Mouse (Mus musculus) thymus, postnatal 25 days (tissue): ENCODE results near the gene Nr2e3.
"Not testable (repeated sequence)": the region's sequence is repeated elsewhere in the genome, so short reads cannot be mapped to it uniquely, and the experiment has no call there.

Experiments used
- DNase-seq: peaks from one replicate; pipeline ENCODE4 v3.0.0; 2022

Nr2e3 gene

DNA sequence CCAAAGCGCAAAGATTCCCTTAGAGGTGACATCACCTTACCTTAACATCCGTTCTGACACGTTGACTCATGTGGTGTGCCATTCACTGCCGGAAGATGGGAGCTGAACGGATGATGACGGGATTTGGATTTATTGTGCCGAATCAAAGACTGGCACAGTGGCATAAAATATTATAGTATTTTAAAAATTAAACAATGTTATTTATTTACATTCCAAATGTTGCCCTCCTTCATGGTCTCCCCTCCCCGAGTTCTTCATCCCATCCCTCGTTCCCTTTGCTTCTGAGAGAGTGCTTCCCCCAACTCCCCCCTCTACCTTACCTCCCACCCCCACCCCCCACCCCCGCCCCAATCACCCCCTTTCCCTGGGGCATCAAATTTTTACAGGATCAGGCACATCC lies at the start of gene Nr2e3:
Nr2e3 (minus strand) TSS at position 101 of the 400 bp plus-strand sequence.
- DNase-seq = no peak

DNA sequence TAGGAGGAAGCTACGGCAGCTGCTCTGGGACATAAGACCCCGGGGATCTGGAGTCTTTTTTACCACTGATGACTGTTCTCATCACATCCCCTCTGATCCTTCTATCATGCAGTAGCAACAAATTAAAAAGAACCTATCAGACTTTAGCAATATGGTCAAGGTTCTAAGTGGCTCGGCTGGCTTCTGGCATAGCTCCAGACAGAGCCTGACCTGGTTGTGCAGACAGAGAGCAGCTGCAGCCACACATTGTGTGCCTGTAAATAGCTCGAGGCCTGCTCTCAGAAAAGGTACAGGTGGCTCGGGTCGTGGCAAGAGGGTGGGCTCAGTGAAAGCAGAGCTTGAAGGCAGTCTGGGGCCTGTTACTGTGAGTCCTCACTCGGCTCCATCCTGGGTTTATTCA lies 48.5 kb upstream of the Nr2e3 start:
- no peak for DNase-seq

DNA sequence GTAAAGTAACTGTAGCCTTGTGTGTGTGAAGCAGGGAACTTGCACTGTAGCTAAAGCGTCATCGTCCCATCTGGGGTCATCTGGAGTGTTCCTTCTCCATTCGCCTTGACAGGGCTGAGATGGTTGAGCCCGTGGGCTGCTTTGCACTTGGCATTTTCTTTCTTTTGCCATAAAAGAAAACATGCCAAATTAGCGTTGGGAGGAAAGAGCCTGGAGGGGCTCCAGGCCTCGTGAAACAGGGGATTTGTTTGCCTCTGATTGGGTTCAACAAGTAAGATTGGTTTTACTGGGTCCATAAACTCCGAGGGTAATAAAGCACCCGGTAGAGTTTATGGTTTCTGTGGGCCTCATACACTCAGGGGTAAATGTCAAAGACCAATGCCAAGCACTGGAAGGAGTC lies 41.9 kb upstream of the Nr2e3 start:
- DNase-seq = no peak

DNA sequence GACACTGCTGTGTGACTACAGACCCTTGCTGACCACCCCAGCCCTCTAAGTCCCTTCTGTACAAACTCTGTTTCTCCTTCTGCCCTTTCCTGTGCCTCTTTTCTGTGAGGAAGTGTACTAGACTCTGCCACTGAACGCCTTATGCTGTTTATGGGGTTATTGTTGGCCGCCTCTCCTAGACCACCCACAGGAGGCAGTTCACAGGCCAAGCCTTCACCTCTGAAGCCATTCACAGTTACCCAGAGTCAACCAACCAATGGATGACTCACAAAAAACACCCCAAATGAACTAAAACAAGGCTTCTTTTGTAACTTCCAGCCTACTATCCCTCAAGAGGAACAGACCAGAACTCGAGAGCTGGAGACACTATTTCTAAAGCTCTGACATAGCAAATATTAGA lies 41.0 kb upstream of the Nr2e3 start:
- no peak for DNase-seq

DNA sequence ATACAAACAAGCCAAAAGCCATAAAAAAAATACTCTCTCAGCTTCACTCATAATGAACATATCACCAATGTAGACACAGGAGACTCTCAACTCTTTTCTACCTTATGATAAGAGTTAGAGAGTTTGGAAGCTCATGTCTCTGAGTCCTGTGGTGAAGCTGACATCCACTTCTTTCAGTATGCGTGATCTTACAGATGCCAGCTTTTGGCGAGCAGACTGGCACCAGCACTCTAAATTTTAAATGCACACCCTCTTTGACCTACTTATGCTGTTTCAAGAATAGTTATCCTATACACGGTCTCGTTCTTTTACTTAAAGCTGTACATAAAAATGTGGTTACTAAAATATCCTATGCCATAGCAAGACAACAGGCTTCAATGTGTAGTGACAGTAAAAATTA lies 37.3 kb upstream of the Nr2e3 start:
- DNase-seq = no peak

DNA sequence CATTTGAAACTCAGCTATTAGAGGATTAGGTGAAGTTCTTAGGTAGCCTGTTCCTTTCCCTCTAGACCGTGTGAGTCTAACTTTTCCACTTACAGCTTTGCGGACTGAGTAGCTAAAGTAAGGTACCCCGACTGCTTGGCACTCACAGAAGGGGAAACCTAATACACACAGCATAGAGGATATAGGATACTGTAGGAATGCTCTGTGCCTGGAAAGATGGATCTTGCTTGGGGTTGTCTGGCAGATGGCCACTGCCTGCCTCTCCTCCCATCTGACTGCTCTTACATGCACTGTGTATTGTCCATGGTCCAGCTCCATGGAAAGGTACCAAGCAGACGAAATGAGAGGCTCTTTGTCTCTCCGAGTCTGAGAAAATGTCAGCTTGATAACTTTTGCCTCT lies 30.9 kb upstream of the Nr2e3 start:
- DNase-seq = no peak

DNA sequence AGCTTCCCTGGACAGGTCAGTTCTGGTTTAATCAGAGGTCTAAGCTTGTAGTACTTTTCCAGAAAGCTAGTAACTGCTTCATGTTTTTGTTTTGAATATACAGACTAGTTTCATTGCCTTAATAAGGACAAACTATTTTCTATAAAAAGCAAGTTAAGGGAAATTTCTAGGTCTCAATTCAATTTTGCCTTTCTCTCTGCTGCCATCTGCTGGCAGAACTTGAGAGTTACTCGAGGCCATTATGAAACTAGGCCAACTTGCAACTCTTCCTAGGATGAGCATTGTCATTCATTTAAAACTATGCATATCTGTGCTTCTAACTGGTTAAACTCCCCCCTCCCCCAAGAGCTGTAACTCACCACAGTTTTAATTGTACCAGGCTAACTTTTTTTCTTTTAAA lies 29.4 kb upstream of the Nr2e3 start:
- DNase-seq = peak; percentile 31

DNA sequence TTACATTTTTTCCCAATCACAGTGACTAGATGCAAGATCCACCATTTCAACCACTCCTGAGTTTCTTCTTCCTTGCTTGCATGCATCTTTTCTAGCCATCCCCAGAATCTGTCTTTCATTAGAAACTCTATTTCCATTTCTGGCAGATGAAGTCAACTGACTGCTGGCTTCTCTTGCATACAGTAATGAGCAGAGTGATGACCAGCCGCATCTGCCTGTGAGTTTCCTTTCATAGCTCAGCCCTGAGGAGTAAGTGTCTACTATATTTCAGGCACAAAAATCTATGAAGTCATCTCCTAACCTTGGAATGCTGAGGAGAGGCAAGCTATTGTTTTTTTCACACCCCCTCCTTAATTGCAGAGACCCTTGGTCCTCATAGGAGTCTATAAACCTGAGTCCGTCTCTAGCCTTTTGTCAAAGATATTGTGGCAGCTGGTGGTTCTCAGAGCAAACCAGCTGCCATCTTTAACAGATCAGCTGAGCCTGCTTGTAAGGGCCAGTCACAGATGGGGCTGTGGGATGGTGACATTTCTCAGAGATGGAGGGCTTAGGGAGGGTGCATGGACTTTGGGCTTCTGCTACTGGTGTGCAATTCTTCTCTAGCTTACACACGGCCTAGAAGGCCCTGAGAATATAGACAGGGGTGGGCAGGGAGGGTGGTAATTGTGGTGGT lies 25.6 kb upstream of the Nr2e3 start:
- no peak for DNase-seq

DNA sequence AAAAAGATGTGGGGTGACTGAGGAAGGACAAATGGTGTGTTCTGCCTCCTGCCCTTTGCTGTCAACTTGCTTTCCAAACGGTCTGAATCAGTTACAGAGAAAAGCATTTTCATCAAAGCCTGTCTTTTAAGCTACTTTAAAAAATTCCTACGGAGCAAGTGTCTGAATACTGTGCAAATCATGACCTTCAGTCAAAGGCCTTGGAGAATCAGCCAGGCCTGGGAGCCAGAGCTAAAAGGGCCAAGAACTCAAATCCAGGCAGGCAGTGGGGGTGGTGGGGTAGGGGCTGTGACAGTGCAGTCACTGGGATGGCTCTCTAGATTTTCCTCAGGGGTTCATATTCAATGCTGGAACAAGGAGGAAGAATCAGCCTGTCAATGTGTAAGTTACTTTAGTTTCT lies 20.7 kb upstream of the Nr2e3 start:
- DNase-seq = no peak

DNA sequence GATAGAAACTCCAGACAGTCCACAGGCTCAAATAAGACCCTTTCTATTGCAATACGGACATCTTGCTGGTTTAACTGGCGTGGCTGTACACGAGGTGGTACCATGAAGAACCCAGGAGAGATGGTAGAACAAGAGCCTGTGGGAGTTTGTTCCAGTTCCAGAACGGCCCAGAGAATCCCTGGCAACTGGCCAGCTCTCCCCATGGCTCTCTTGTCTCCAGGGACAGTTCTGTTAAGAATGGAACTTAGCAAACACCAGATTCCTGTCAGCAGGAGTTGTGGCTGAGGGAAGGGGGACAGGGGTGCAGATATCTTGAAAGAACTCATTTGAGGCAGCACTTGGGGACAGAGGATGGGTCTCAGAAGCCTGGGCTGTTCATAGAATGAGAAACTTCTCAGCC lies 10.8 kb upstream of the Nr2e3 start:
- DNase-seq = no peak

DNA sequence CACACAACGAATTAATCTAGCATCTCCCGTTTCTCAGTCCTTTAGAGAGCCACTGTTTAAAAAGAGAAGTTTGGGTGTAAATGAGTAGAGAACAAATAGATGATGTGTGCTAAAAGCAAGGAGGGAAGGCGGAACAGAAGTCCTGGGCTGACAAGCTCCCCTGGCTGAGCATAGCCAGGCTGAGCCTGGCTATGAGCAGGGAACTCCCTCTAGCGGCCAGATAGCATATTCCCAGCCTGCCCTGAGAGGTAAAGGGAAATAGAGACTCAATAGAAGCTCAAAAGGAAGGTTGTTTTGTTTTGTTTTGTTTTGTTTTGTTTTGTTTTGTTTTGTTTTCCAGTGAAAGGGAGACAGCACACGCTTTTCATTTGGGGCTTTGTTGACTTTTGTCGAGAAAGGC lies 8.9 kb upstream of the Nr2e3 start:
- DNase-seq = peak; percentile 51

DNA sequence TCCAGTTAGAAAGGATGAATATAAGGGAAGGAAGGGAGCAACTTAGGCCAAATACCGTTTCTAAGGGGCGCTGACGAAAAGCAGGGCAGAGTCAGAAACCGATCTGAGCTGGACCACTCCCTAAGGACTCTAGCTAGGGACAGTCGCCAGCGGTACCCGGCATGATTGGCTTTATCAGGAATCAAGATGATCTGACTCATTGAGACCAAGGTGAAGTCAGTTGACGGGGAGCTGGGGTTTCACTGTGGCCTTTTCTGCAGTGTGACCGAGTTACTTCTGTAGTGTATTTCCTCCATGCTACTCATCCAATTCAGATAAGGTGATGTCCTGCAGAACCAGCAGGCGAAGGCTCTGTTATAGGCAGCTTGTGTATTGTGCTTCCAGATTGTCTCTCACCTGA lies 4.6 kb upstream of the Nr2e3 start:
- no peak for DNase-seq

DNA sequence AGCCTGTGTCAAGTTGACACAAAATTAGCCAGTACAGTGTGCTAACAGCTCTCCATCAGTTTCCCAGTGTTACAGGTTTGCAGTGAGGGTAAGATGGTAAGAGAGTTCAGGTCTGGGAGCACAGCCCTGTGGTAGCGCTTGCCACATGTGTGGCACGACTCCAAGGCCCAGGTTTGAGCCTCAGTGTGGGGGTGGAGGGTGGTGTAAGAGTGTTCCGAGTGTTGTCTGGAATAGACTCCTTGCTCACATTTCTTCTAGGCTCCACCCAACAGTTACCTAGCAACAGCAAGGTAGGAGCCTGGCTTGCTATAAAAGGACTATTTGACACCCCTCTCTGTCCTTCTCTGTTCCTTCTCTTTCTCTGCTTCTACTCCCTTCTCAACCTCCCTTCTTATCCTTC lies 3.9 kb upstream of the Nr2e3 start:
- no peak for DNase-seq

DNA sequence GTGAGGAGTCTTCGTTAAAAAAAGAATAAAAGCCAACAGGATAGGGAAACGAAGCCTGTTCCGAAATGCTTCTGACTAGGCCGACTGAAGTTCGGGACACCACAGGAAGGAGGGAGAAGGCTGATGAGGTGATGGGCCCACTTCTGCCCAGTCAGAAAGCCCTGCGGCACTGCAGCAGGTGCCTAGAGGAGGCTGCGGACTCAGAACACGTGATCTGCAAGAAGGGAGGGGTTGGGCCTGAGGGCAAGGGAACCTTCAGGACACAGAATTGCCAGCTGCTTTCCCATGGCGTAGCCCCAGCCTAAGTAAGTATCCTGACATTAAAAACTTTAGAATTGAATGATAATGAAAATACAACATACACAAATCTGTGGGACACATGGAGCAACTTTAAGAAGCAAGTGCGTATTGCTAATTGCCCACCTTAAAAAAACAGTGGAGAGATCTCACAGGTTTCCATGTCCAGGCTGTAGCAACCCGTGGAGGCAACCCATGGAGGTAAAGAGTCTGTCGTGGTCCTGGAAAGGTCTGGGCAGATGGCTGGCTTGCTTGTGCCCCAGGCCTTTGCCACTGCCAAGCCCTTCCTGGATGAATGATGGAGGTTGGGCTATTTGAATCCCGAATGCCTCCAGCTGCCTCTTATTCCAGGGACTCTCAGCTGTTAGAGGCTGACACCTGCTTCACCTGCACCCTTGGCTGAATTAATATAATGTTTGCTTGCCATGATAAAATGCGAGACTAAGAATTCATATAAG lies 919 bp upstream of the Nr2e3 start:
- no peak for DNase-seq

DNA sequence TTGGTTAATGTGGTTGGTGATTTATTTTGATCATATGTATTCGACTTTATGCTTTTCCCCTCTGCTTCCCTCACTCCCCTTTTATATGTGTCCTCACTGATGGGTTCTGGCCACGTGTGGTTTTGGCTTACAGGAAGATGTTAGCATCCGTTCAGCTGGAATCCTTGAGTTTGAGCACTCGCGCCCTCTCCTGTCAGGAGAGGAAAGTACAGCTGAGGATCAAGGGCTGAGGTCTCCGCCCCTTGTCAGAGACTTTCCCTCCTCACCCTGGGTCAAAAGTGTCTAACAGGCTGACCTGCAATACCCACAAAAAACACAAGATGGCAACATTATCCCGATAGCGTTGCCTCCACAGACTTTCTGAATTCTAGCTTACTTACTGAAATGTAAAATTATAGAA lies 1.2 kb downstream of the Nr2e3 start:
- DNase-seq = peak; percentile 89

DNA sequence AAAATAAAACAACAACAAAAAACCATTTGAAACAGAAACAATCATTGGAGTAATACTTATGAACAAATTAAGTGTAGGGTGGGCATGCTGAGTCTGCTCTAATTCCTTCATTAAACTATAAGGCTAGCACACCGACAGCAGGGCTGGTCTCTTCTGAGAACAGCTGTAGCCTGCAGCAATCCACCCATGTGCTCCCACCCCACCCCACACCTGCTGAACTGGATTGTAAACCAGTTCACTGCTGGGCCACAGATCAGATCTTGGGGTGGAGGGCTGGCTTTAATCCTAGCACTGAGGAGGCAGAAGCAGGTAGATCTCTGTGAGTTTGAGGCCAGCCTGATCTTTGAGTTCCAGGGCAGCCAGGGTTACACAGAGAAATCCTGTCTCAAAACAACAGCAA lies 2.3 kb downstream of the Nr2e3 start:
- not testable (repeated sequence) for DNase-seq

DNA sequence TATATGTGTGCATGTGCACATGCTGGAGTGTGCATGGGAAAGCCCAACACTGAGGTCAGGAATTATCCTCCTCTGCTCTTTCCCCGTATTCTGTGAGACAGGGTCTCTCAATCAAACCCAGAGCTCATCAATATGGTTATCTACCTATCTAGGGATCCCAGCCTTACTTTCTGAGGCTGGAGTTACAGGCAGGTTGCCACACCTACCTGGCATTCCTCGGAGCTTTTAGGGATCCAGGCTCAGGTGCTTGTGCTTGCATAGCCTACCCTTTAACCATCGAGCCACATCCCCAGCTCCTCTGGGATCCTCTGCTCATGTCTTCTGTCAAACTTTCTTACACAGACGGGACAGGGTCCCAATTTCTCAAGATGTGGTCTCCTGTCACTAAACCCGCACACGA lies 4.0 kb downstream of the Nr2e3 start:
- DNase-seq = no peak

DNA sequence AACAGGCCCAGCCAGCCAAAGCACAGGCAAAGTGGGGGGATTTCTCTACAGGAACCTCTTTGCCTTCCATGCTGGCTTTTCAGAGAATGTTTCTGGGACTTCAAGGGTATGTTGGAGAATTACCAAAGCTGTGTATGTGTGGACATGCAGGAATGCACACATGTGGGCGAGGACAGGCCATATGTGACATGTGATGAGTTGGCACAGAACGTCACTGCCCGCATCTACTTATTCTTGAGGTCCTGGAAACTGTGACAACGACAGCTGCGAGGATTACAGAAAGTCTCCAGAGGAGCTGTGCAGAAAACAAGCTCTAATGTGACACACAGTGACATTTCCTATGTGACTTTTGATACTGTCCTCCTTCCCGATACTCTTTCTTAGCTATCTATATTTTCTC lies 4.8 kb downstream of the Nr2e3 start:
- no peak for DNase-seq

DNA sequence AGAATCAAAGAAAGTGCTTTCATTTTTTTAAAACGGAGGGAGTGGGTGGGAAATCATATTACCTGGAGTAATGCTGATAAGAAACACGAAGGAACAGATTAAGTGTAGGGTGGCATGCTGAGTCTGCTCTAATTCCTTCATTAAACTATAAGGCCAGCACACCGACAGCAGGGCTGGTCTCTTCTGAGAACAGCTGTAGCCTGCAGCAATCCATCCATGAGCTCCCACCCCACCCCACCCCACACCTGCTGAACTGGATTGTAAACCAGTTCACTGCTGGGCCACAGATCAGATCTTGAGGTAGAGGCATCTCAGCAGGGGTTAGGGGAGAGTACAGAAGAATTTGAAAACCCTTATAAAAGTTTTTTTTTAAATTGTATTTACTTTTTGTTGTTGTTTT lies 5.3 kb downstream of the Nr2e3 start:
- no peak for DNase-seq

DNA sequence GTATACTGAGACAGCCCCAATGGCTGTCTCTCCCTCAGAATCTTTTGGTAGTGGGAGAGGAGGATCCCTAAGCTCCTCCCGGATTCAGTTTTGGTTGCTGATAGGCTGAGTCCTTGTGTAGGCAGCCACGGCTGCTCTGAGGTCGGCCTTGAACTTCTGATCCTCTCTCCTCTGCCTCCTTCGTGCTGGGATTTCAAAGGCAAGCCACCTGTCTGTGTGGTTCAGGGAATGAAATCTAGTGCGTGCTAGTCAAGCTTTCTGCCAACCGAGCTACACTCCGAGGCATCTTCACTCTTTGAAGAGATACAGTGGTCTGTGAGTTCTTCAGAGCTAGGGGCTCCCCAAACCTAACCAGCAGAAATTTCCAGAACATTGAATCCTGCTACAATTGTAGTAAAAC lies 6.9 kb downstream of the Nr2e3 start:
- DNase-seq = no peak

DNA sequence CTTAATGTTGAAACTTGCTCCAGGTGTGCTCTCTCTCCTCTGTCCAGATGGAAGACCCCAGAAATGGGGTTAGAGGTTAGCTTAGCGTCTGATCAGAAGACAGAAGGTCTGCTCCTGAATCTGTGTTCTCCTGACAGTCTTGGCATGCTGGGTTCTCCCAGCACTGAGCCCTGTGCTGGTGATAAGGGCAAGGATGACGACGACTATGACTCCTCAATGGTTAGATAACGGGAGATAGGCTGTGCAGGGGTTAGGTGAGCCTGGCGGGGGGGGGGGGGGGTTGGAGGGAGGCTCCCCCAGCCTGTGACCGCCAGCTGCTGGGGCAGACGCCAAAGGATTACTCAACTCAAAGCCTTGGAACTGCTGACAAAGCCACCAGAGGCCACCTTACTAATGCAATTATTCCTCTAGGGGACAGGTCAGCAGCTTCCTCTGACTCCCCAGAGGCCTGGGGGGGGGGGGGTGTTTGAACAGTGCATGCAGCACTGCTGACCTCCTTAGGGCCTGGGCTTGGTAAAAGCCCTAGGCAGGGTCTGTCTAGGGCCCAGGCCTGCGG lies 7.9 kb downstream of the Nr2e3 start:
- DNase-seq = no peak

DNA sequence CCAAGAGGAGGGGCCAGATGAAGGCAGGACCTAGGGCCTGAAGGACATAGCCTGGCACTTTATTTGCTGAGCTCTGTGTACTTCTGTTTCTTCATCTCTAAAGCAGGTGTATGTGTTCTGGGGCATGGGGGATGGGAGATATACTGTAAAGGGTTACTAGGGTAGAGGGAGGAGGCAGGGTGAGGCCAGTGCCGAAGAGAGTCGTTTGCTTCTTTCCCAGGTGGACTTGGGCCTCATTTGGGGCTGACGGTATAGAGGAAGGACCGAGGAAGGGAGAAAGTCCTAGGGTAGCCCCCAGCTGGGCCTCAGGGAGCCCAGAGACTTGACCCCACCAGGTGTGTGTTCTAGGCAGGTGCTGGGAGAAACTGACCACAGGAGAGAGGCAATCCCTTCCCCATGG lies 8.5 kb downstream of the Nr2e3 start:
- no peak for DNase-seq

DNA sequence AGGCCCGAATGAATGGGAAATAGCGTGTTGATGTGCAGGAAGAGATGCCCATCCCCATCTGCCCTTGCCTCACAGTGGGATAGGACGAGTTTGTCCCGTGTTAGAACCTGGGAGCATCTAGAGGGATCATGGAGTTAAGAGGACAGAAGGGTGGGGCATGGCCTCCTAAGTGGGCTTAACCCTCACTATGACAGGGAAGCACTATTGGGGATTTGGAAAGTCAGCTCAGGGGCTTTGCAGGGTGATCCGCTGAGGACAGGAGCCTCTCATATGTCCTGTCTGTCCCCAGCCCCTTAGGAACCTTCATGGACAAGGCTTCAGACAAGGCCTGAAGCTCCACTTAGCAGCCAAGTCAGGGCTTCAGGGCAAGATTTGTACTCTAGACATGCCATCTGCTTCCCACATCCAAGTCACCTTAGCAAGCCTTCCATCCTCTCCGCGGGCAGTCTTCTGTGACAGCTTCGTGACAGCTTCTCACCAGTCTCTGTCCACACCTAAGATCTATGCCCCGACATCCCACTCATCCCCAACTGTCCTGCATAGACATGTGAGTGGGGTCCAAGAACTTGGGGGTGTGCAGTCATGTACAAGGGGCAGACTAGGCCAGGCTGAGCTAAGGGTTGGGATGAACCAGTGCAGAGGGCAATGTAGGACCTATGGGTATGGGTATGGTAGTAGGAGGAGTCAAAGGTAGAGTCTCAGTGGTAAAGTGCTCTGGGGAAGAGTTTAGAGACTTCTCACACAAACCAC lies 9.3 kb downstream of the Nr2e3 start:
- no peak for DNase-seq

DNA sequence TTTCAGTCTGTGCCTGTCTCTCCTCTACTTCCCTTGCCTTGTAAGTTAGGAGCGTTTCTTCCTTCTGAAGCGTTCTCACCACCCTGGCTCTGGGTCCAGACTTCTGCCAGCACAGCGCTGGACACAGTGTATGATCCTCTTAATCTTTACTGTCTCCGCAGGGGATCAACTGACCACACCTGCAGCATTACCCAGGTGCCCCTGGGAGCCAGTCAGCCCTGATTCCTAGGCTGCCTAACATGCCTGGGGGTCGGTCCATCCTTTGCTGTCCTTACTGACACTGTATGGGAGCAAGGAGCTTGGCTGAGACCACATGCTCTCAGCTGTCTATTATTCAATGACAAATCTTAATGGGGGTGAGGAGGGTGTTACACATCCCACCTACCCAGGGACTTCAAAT lies 10.5 kb downstream of the Nr2e3 start:
- DNase-seq = no peak
